Mouse (Mus musculus) frontal cortex, postnatal 10 days (tissue): Measurements from ENCODE around the gene Bcar1.

Source experiments
- DNase-seq, 2 experiments: peaks; one replicate each; pipeline ENCODE4 v3.0.0; 2022; ENCODE audit warnings: low spot score in 2 of 2, mixed read lengths in 1 of 2

The Bcar1 gene

GRCm38 (mm10) chr8:111716603-111717487, 26.8 kb downstream of the Bcar1 start:
- DNase-seq, result peak; percentile 71 to 85

- peak in 1 of 2 experiments; percentile 15 for DNase-seq
Observed at GRCm38 (mm10) chr8:111715514-111715913, 28.1 kb downstream of the Bcar1 start.

GRCm38 (mm10) chr8:111714295-111714694, 29.3 kb downstream of the Bcar1 start:
- peak in 1 of 2 experiments; percentile 7 for DNase-seq

- DNase-seq, result peak in 1 of 2 experiments; percentile 17
Observed at GRCm38 (mm10) chr8:111713817-111714216, 29.8 kb downstream of the Bcar1 start.

- peak in 1 of 2 experiments; percentile 11 for DNase-seq
Observed at GRCm38 (mm10) chr8:111713291-111713690, 30.3 kb downstream of the Bcar1 start.

- DNase-seq, result peak in 1 of 2 experiments; percentile 59
Observed at GRCm38 (mm10) chr8:111712588-111712987, 31.0 kb downstream of the Bcar1 start.

- no peak for DNase-seq
Observed at GRCm38 (mm10) chr8:111712135-111712534, 31.5 kb downstream of the Bcar1 start.

GRCm38 (mm10) chr8:111710777-111711485, 32.7 kb downstream of the Bcar1 start:
- DNase-seq, result peak in 1 of 2 experiments; percentile 7

- DNase-seq, result no peak
Observed at GRCm38 (mm10) chr8:111709223-111709622, 34.4 kb downstream of the Bcar1 start.

- no peak for DNase-seq
Observed at GRCm38 (mm10) chr8:111708265-111708664, 35.3 kb downstream of the Bcar1 start.

- DNase-seq, result no peak
Observed at GRCm38 (mm10) chr8:111705699-111706098, 37.9 kb downstream of the Bcar1 start.

- DNase-seq, result no peak
Observed at GRCm38 (mm10) chr8:111705222-111705621, 38.4 kb downstream of the Bcar1 start.

GRCm38 (mm10) chr8:111704585-111704984, 39.0 kb downstream of the Bcar1 start:
- DNase-seq, result no peak

GRCm38 (mm10) chr8:111701380-111701779, 42.2 kb downstream of the Bcar1 start:
- DNase-seq, result no peak

- DNase-seq, result no peak
Observed at GRCm38 (mm10) chr8:111700740-111701139, 42.9 kb downstream of the Bcar1 start.

- DNase-seq, result no peak
Observed at GRCm38 (mm10) chr8:111700201-111700600, 43.4 kb downstream of the Bcar1 start.

- no peak for DNase-seq
Observed at GRCm38 (mm10) chr8:111699035-111699434, 44.6 kb downstream of the Bcar1 start.

- no peak for DNase-seq
Observed at GRCm38 (mm10) chr8:111697655-111698054, 46.0 kb downstream of the Bcar1 start.

GRCm38 (mm10) chr8:111695441-111695840, 48.2 kb downstream of the Bcar1 start:
- DNase-seq, result no peak

- no peak for DNase-seq
Observed at GRCm38 (mm10) chr8:111693261-111693741, 50.3 kb downstream of the Bcar1 start.

- DNase-seq, result no peak
Observed at GRCm38 (mm10) chr8:111690960-111691445, 52.6 kb downstream of the Bcar1 start, which contains the start of gene Ctrb1. Gene Ctrb1, minus strand, starts transcription at chr8:111691010.

GRCm38 (mm10) chr8:111686881-111687280, 56.7 kb downstream of the Bcar1 start:
- DNase-seq, result no peak
